Mouse (Mus musculus): ENCODE data around the gene Atp12a. TPM values are rescaled to one million over a fixed set of nuclear protein-coding genes. Genes with fewer than 3 reads are reported as not detected.

Atp12a gene
- total RNA-seq, 2 experiments from 2014 or later = not detected

GRCm38 (mm10) chr14:56375731-56376130, 10.9 kb downstream of the Atp12a start:
- peak; percentile 33 to 66 for DNase-seq
- intact Hi-C loops (cut with DNase I) = loop anchor here (5.0 to 10.0 kb wide), 2 partner anchors 92 to 199 kb away; partner anchors contain the start of genes Cenpj and Parp4

- intact Hi-C loops (cut with DNase I) = loop anchor here (5.0 to 10.0 kb wide), 2 partner anchors 90 to 197 kb away; partner anchors contain the start of genes Cenpj and Parp4
- no peak for DNase-seq
These were observed 12.9 kb downstream of the Atp12a start for GRCm38 (mm10) chr14:56377745-56378144.

- no peak for DNase-seq
- intact Hi-C loops (cut with DNase I) = loop anchor here (5.0 to 10.0 kb wide), 2 partner anchors 88 to 195 kb away; partner anchors contain the start of genes Cenpj and Parp4
These were observed 14.5 kb downstream of the Atp12a start for GRCm38 (mm10) chr14:56379336-56379735.

DNA sequence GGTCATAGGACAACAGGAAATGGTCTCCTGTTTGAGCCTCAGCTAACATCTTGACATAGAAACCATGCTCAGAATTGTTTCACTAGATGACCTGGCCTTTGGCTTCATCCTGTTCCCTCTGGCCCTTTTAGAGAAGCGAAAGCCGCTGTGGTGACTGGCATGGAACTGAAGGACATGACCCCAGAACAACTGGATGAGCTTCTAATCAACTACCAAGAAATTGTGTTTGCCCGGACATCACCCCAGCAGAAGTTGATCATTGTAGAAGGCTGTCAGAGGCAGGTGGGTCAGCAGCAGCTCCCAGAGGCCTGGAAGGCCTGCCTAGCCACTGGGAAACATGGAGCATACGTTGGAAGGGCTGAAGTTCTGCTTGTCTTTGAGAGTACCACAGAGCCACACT, 17.5 kb downstream of the Atp12a start:
- DNase-seq = no peak
- intact Hi-C loops (cut with DNase I) = loop anchor here (10.0 kb wide), 1 partner anchor 412 kb away; no protein-coding TSS in a partner anchor

GRCm38 (mm10) chr14:56390247-56390646, 25.4 kb downstream of the Atp12a start:
- no peak for DNase-seq
- intact Hi-C loops (cut with DNase I) = no loop called here

GRCm38 (mm10) chr14:56393704-56394312, 28.9 kb downstream of the Atp12a start:
- DNase-seq = no peak
- intact Hi-C loops (cut with DNase I) = no loop called here

DNA sequence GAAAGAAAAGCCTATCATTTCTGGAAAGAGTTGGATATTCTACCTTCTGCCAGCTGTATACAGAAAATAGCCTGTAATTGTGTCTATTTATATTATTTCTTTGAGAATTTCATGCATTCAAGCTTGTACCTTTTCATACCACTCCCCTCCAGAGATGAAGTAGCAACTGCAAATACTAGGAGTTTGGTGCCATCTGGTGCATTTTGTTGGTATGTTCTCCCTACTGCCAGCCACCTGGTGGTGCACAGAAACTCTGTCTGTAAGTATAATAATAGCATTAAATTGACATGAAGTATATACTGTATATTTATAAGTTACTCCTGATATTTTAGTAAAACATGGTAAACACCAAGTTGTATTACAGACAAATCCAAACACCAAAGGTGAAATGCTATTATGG, 33.1 kb downstream of the Atp12a start:
- DNase-seq = no peak
- intact Hi-C loops (cut with DNase I) = no loop called here

GRCm38 (mm10) chr14:56402311-56403071, 37.6 kb downstream of the Atp12a start, which contains the start of gene Rnf17:
Gene Rnf17 (plus strand): TSS chr14:56402581.
- no peak for DNase-seq
- intact Hi-C loops (cut with DNase I) = no loop called here

GRCm38 (mm10) chr14:56403072-56403375, 38.2 kb downstream of the Atp12a start:
- intact Hi-C loops (cut with DNase I) = no loop called here
- no peak for DNase-seq

Other genes starting within 250 kb of the Atp12a start
- not detected for gene Gzme, start 244.4 kb upstream of the Atp12a start, total RNA-seq (2021)
- gene Gzmd, start 232.5 kb upstream of the Atp12a start, total RNA-seq (2021) = not detected
- gene Gzmg, start 205.5 kb upstream of the Atp12a start, total RNA-seq (2021) = not detected
- not detected for gene Gzmn, start 190.5 kb upstream of the Atp12a start, total RNA-seq (2021)
- not detected for gene Gzmf, start 153.7 kb upstream of the Atp12a start, total RNA-seq (2021)
- not detected for gene Gzmc, start 130.4 kb upstream of the Atp12a start, total RNA-seq (2021)
- gene Gzmb, start 102.8 kb upstream of the Atp12a start, total RNA-seq (2021) = not detected
- gene Rnf17, start 37.5 kb downstream of the Atp12a start, total RNA-seq (2021) = not detected
- gene Cenpj, start 210.4 kb downstream of the Atp12a start, total RNA-seq (2021) = 1 to 10 TPM; 2.0 to 2.5 TPM
- 10 to 100 TPM; 12.0 to 13.2 TPM for gene Parp4, start 210.6 kb downstream of the Atp12a start, total RNA-seq (2021)

All from gastrocnemius, postnatal 36 days (tissue).